Mouse (Mus musculus): Measurements from ENCODE around the gene Gas7. TPM values are rescaled to one million over a fixed set of nuclear protein-coding genes. Genes with fewer than 3 reads are reported as not detected.

Gas7 gene
- 1.2 to 4.4 TPM (median 3.2 TPM) in 4 replicates for total RNA-seq (2023)

DNA sequence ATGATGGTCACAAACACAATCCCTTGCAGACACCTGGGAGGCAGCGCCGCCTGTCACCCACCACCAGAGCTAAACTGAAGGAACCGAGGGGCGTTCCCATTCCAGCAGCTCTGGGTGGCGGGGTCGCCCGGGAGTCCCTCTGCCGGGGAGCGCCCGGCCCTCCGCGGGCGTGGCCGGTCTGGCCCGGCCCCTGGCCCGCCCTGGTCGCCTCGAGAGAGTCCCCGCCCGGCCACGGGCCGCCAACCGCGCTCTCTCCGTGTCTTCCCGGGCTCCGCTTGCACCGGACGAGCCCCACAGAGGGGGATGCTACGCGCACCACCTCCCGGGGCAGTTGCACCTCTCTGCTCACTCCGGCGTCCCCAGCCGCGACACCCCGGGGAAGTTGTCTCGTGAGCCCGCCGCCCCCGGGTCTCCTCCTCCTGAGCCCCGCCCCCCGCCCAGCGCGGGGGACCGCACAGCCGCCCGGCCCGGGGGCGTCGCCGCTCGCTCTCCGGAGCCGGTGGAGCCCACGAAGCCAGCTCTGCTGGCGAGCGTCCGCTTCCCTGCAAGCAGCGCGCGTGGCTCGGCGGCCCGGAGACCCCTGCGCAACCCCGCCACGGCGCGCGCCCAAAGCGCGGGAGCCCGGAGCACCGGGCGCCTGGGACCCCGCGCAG is at the start of gene Gas7:
TSS of gene Gas7 (plus strand) at position 564 of the 653 bp plus-strand sequence.

DNA sequence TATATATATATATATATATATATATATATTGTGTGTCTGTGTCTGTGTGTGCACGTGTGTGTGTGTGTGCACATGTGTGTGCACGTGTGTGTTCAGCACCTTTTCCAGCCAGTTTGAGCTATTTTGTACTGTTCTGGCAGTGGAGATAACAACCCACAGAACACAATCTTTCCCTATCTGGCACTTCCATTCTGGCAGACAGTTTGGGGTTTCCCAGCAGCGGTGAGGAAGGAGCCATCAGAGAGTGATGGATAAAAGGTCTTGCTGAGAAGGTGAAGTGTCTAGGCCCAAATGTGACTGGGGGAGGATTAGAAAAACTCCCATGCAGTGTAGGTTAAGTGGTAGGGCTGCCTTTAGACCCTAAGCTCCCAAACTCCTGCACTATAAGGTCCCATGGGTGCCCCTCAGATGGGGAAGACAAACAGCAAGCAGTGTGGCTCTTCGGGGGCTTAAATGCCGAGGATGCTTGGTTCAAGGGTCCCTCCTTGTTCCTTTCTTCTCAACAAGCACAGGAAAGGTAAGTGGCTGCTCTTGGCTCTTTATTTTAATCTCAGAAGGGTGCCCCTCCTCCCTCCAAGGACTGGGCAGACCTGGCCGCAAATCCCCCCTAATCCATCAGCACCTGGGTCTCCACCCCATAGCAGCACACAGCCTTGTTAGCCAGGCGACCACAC is 239.6 kb downstream of the Gas7 start, which contains the start of gene Rcvrn:
TSS of gene Rcvrn (plus strand) at position 624 of the 674 bp plus-strand sequence.

Other genes with a start within 250 kb of the Gas7 start
- not detected in 4 replicates for gene Myh4, start 217.4 kb upstream of the Gas7 start, total RNA-seq (2023)
- not detected in 4 replicates for gene Myh8, start 178.3 kb upstream of the Gas7 start, total RNA-seq (2023)
- gene Myh13, start 133.8 kb upstream of the Gas7 start, total RNA-seq (2023): not detected in 4 replicates
- not detected in 4 replicates for gene Rcvrn, start 239.9 kb downstream of the Gas7 start, total RNA-seq (2023)

All from B cell, adult 62 days (primary cell).